Mouse (Mus musculus): ENCODE measurements around the gene Inhbe.
A peak's percentile ranks its signal among the peaks of the same experiment; 100 is the strongest.

The Inhbe gene

DNA sequence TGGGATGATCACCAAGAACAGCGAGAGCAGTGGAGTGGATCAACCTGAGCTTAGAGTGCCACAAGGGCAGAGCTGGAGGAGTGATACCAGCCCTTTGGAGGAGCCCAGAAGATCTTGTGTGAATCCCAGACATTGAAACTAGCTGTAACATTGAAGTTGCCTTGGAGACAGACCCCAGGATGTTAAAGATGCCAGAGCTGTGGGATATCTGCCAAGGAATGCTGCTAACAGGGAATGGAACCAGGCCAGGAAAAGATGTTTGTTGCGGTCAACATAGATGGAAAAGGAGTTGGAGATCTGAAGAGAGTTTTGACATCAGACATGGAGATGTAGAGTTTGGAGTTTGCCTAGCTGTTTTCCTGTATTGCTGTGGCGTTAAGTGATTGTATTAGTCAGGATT is 8.0 kb downstream of the Inhbe start:
- DNase-seq (ENCODE audit: low spot score in 2 of 2), result no peak

DNA sequence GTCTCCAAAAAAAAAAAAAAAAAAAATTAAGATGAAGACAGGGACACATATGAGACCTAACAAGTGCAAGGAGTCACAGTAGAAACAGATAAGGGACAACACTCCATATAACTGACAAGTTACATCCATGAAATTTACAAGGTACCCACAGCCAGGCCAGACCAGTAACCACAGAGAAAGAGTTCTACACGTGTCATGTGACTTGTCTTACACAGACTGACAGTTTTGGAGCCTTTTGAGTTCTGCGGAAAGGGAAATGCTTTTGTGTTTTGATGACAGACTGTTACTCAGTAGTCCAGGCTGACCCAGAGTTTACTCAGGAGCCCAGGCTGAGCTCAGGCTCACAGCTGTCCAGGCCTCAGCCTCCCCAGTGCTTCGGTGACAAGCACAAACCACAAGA is 11.2 kb downstream of the Inhbe start:
- DNase-seq (ENCODE audit: low spot score in 2 of 2), result no peak

DNA sequence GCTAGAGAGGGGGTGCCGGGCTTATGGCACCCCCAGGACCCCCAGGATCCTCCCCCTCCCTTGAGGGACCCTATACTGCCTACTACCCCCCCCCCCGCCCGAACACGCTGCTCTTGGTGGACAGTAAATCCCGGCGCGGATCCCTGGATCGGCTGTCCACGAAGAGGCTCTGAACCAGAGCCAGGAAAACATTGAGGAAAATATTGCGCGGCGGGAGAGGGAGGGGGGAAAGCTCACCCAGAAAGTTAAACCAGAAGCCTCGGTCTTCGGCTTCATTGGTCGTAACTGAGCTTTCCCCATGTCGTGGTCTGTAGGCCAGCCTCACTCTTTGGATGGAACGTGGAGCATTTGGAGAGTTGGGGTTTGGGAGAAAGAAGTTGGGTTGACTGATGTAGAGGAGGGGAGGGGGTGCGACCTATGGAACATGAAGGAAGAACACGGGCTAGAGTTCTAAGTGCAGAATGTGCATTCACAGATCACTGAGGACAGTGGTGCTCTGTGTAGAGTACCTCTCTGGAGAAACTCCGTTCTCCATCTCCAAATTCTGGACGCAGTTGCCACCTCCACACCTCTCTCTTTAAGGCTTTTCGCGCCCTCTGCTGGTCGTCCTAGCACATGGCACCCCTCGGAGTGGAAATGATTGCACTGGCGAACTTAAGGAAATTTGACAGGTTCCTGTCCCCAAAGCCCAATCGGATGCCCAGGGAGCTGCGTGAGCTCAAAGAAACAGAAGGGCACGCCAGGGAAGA is 12.1 kb downstream of the Inhbe start, which contains the start of gene Gli1:
Gene Gli1, minus strand, starts transcription at position 84 of the 749 bp plus-strand sequence.
- DNase-seq (ENCODE audit: low spot score in 2 of 2), result peak; percentile 80 to 85

DNA sequence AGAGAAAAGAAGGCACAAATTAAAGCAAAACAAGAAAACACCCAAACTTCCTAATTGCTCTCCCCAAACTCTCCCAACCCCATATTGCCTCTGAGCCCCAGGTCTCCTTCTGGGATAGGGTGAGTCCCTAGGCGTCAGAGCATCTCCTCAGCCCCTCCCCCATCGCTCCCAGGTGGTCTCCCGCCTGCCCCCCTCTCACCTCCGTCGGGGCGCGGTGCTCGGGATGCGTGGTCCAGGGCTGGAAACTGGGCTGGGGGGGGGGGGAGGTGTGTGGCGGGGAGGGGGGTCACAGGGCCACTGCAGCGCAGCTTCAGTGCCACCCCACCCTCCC is 12.9 kb downstream of the Inhbe start:
- DNase-seq (ENCODE audit: low spot score in 2 of 2), result no peak

DNA sequence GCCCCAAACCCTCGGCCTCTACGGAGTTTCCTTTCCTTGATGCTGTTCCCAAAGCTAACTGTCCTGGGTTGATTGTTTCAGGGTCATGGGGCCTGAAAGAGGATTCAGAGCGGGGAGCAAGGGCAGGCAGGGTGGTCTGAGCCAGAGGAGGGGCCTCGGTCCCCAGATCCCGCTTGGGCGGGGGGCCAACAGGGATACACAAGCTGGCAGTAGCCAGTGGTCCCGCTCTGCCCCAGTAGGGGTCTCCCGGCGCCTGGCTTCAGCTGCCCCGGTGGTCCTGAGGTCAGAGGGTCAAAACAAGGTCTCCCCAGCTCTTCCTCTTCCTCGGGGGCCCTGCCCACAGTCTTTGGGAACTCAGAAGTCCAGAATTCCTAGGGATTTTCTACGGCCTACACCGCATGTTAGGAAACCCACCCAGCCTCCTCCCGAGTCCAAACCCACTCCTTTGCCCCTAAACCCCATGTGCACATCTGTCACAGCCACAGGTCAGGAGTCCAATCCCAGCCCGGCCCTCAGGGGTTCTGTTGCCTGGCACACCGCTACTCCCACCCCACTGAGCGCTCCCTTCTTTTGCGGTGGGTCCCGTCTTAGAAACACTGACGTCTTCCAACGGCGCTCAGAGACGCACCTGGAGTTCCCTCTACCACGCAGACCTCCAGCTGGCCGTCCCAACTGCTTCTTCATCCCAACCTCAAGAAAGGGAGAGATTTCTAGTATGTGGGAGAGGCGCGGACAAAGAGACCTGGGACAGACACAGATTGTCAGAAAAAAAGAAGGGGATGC is 13.4 kb downstream of the Inhbe start:
- DNase-seq (ENCODE audit: low spot score in 2 of 2), result no peak

DNA sequence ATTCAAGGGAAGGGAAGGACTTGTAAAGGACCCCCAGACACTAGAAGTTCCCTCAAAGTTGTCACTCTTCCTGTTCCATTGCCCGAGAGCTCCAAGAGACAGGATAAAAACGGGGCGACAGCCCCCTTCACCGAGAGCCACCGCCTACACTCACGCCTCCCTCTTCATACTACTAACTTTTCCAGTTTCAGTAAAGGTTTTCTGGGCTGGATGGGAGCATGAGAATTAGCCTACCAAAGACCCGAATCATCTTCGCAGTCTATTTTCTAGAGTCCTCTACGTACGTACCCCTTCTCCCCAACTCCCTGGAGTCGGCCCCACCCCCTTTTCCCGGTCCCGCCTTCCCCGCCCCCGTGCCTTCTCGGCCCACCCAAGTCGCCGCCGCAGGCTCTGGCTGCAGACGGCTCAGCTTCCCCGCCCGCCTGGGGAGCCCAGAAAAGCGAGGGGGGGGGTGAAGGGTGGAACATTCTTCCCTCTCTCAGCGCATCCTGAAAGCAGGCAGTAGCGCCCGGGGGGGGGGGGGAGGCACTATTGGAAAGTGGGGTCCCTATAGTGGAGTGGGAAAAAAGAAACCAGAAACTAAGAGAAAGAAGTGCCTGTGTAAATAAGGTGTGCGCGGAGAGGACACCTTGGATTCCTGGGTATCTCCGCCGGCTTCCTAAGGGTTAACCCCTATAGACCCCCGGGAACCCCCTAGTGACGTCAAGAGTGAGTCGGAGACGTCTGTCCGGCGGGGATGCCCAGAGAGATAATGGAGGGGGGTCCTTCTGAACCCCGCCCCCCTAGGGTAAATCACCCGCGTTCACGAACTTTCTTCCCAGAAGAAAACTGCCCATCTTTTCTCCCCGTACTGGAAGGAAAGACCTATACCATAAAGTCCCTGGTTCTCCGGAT is 14.3 kb downstream of the Inhbe start:
- peak in 1 of 2 experiments; percentile 23 for DNase-seq (ENCODE audit: low spot score in 2 of 2)

DNA sequence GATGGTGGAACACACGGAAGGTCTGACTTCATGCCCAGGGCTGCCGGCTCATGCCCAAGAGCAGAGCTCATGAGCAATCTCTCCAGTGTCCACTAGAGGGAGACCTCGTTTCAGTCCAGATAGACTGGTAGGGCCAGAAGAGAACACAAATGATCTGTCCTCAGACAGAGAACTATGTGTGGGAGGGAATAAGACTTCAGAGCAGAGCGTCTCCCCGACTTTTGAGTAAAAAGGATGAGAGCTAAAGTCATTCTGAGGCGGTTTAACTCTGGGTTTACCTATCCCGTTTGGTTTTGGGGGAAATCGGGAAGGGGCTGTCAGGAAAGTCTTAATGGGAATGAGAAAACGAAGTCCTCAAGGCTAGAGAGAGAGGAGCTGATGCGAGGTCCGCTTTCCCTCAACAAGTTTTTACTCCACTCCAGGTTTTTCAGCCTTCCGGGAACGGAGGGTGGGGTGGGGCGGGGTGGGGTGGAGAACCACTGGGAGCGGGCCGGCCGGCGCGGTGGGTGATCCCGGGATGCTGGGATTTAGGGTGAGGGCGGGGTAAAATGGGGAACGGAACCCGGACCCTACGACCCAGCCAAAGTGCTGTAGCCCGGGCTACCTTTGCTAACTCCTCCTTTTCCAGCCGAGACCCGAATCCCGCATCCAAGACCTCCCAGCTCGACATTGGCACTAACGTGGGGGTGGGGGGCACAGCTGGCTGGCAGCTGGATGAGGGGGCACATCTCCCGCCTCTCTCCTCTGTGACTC is 15.1 kb downstream of the Inhbe start:
- DNase-seq (ENCODE audit: low spot score in 2 of 2), result peak; percentile 72 to 83

DNA sequence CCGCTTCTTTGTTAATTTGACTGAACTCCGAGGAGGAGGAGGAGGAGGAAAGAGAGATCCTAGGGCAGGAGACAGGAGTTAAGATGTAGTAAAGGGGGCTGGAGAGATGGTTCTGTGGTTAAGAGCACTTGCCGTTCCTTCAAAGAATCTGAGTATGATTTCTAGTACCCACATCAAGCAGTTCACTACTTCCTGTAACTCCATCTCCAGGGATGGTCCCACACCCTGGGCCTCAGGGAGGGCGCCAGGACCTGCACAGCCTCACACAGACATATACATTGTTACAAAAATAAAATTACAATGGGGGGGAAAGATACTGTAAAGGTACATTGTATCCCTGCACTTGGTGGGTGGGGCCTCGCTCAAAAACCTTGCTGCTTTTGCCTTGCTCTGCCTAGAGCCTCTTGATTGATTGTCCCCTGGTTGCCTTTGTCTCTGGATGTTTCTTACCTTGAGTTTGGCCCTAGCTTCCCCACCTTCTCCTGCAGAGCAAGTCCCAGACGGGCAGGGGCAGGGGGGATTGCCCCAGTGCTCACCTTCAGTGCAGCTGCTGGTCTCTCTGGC is 16.6 kb downstream of the Inhbe start:
- no peak for DNase-seq (ENCODE audit: low spot score in 2 of 2)

DNA sequence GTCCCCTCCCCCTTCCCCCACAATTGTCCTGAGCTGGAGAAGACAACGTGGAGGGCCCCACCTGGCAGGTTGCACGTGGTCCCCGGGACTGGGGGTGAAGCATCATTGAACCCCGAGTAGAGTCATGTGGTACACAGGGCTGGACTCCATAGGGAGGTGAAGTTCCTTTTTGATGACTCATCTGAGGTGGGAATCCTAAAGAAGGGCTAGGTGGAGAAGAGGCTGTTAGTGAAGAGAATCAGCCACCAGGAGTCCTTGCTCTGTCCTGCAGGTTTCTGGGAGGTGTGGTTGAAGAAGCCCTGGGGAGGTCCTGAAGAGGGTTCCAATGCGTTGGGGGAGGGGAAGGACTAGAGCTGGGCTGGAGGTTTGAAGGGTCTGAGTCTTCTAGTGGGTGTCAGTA is 17.3 kb downstream of the Inhbe start:
- no peak for DNase-seq (ENCODE audit: low spot score in 2 of 2)

DNA sequence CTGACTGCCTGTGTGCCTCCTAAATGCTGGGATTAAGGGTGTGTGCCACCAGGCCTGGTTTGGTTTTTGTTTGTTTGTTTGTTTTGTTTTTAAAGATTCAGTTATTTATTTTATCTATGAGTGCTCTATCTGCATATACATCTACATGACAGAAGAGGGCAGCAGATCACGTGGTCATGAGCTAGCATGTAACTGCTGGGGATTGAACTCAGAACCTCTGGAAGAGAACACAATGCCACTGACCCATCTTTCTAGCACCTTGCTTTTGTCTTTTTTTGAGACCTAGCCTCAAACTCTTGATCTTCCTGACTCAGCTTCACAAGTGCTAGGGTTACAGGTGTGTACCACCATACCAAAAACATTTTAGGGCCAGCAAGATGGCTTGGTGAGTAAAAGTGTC is 18.9 kb downstream of the Inhbe start:
- DNase-seq (ENCODE audit: low spot score in 2 of 2), result no peak

DNA sequence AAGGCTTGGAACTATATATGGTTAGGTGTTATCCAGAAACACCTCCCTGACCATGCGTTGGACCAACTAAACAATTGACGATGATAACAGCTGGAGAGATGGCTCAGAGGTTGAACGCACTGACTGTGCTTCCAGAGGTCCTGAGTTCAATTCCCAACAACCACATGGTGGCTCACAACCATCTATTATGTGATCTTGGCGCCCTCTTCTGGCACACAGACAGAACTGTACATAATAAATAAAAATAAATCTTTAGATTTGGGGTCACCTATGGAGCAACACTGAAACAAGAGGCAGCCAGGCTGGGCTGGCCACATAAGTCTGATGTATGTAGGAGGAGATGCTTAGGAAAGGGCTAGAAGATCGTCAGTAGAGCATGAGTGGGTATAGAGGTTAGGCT is 21.1 kb downstream of the Inhbe start:
- DNase-seq (ENCODE audit: low spot score in 2 of 2), result no peak

DNA sequence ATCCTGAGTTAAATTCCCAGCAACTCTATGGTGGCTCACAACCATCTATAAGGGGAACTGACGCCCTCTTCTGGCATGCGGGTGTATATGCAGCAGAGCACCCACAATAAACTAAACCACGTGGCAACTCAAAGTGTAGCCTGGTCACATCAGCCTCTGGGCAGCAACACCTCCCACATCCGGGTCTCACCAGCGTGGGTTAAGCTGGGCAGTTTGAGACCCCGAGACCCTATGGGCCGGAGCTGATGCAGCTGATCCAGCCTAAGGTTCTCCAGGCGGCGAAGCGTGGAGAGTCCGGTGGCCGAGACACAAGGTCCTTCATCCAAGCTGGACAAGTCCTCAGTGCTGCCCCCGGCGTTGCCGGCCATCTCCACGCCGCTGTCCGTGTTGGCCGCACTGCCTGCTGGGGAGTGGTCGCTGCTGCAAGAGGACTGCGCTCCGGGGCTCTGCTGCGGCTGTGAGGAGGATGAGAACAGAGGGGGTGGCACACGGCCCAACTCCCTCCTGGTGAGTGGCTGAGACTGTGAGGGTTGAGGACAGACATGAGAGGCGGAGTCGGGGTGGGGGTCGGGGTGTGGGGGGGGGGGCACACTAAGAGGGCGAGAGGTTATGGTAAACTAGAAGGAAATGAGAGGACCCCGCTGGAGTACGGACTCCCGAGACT is 21.9 kb downstream of the Inhbe start:
- no peak for DNase-seq (ENCODE audit: low spot score in 2 of 2)

DNA sequence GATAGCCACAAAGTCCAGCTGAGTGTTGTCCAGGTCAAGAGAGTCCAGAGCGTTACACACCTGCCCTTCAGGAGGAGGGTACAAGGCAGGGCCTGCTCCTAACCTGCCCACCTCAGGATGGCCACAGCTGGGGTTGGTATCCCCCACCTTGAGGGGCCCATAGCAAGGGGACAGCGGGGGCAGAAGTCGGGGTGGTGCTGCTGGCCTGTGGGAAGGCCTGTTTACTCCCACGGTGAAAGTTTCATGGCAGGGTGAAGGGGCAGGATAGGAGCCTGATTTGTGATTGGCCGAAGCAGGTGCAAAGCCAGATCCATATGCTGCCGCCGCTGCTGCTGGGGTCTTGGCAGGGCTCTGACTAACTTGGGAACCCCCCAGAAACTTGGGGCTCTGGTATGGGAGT is 24.0 kb downstream of the Inhbe start:
- DNase-seq (ENCODE audit: low spot score in 2 of 2), result no peak

DNA sequence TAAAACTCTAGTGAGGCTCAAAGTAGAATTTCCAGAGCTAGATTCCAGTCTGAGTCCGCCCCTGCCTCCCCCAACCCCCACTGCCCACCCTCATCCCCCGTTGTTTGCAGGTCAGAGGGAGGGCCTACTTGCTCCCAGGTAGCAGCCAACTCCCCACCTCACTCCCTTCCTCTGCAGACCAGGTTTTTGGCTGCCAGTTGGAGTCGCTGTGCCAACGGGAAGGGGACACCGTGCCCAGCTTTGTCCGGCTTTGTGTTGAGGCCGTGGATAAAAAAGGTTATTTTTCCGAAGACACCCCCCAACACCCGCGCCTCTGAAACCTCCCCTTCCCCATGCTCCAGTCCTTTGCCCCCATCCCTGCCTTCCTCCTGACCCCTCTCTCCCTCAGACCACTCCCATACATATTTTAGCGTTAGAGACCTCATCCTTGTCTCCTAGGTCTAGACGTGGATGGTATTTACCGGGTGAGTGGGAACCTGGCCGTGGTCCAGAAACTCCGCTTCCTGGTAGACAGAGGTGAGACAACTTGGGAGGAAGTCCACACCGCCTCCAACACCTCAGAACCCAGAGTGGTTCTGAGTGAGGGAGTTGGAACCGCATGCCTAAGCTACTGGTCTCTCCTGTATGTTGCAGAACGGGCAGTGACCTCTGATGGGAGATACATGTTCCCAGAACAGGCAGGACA is 26.6 kb downstream of the Inhbe start:
- DNase-seq (ENCODE audit: low spot score in 2 of 2), result no peak

DNA sequence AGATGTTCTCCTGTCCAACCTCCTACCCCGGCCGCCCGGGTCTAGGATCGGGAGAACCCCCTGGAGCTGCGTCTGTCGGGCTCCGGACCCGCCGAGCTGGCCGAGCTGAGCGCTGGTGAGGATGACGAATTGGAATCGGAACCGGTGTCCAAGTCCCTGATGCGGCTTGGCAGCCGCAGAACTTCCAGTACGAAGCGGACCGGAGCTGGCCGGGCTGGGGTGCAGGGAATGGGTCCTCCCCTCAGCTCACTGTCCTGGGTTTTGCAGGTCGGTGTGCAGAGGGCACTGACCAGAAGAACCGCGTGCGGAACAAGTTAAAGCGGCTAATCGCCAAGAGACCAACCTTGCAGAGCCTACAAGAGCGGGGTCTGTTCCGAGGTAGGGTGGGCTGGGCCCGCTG is 27.4 kb downstream of the Inhbe start:
- DNase-seq (ENCODE audit: low spot score in 2 of 2), result peak in 1 of 2 experiments; percentile 14

DNA sequence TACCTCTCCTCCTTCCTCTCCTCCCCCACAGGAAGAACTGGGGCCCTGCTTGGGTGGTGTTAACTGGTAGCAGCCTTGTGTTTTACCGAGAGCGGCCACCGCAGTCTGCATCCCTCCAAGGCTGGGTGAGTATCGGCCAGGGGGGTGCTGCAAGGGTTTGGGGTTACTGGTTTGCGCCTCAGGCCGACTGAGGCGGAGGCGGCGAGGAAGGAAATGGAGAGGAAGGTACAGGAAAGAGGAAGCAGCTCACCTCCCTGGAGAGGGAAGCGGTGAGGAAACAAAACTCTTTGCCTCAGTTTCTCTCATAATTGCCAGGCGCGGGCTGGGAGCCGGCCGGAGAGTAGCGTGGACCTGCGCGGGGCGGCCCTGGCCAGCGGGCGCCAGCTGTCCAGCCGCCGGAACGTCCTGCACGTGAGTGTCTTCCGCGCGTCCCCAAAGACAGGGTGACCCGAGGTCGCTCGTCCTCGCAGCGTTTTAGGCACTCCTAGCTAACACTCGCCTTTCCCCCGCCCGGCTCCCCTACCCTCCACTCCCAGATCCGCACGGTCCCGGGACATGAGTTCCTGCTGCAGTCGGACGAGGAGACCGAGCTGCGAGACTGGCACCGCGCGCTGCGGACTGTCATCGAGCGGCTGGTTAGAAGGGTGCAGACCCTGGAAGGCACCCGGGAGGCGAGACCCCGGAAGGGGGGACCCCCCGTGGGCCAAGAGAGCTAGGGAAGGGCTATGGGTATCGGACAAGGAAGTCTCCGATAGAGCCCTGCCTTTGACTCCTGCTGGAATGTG is 28.0 kb downstream of the Inhbe start:
- DNase-seq (ENCODE audit: low spot score in 2 of 2), result peak in 1 of 2 experiments; percentile 15

DNA sequence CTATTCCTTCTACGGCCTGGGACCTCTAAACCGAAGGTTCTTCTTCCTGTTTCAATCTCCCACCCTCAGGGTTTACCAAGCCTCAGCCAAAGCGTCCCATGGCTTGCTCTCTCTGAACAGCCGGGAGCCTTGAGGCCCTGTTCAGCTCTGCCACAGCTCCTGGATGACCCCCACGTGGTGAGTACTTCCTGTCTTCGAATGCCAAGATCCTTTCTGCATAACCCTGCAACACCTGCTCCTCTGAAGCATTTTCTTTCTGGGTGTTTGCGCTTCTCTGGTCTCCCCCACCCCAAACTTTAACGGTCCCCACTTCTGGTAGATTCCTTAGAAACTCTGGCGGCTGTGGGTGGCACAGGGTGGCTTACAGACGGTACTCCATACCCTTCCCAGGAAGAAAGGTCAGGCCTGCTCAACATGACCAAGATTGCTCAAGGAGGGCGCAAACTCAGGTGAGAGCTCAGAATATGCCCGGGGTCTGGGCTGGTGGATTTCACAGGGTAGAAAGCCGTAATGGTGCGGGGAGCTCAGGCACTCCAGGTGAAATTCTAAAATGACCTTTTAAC is 28.7 kb downstream of the Inhbe start:
- no peak for DNase-seq (ENCODE audit: low spot score in 2 of 2)

DNA sequence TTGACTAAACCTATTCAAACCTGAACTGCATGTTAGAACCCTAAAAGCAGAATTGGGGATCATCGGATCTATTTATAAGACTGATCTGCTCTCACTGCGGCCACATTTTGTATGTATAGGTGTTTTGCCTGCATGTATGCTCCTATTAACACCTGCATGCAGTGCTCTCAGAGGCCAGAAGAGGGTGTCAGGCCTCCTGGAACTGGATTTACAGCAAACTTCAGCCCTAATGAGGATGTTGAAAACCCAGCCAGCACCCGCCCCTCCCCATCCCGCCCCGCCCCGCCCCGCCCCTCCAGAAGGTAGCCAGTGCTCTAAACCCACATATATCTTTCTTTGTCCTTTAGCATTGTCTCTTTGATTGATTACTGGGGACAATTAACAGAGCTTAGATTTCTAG is 29.7 kb downstream of the Inhbe start:
- DNase-seq (ENCODE audit: low spot score in 2 of 2), result no peak

Measured in urinary bladder, postnatal 36 days (tissue).